Mouse (Mus musculus) adrenal gland (tissue): ENCODE results near the gene Rere.
"Not testable (repeated sequence)": the region's sequence is repeated elsewhere in the genome, so short reads cannot be mapped to it uniquely, and the experiment has no call there.

Experiments
- intact Hi-C: fragments of 180-260 bp; cut with DNase I; formaldehyde crosslinking; loops from one replicate; pipeline ENCODE4 v1.15.1; 2025

Gene Rere

DNA sequence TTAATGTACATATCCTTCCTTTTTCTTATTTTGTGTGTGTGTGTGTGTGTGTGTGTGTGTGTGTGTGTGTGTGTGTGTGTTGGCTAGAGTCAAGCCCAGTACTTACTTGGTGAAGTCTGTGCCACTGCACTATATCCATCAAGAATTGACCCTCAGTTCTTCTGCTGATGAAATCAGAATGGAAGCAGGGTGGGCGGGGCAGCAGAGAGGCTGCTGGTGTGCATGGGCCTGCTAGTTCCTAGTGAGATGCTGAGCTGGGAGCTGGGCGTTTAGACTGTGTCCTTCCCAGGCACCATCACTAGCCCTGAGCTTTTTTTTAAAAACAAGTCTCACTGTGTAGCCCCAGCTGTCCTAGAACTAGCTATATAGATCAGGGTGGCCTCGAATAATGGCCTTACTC is 313.6 kb downstream of the Rere start:
- intact Hi-C loops, result no loop called here

DNA sequence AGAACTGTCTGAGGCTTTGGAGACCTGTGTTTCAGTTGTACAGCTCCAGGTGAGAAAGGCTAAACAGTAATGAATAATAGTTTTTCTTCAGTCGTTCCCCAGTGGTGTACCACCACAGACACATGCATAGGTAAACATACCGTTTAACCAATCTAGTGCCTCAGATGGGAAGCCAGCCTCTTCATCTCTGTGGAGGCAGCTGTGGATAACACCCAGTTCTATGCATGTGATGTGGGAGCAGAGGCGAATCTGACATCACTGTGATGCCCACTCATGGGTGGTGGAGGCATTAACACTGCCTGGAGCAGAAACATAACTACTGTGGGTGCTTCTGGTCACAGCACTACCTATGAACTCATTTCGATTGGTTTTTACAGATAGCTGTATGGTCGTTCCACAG is 314.5 kb downstream of the Rere start:
- intact Hi-C loops, result no loop called here

- intact Hi-C loops, result no loop called here
These were observed 317.2 kb downstream of the Rere start for GRCm38 (mm10) chr4:150598686-150599085.

DNA sequence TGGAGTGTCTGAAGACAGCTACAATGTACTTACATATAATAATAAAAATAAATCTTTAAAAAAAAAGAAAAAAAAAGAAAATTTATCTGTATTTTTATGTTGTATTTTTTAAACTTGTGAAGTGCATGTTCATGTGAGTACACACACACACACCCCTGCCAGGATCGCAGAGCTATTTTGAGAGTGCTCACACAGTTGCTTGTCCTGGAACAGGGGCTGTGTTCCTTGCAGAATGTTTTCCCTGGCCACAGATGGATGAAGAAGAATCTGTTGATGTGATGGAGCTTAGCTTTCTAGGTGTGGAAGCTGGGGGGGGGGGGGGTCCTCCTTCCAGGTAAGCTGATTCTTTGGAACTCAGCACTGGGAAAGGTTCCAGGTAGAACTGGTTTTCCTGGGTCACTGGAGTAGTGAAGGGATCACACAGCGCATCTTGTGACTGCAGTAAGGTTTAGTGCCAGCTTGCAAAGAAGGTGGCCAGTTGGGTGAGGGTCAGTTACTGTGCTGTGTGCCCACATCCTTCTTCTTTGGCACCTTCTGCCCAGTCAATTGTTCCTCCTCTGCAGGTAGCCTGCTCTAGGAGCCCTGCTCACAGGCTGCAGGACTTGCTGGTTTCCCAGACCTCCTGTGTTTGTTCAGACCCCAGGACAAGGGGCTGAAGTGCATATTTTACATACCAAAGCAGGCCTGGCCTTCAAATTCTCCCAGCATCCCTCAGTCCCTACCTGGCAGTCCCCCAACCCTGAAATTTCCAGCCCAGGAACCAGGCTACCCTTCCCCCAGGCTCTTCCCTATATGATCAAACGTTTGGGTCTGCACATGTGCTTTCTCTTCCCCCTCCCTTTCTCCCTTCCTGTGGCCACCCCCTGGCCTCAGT is 317.9 kb downstream of the Rere start:
- intact Hi-C loops, result no loop called here

GRCm38 (mm10) chr4:150600503-150600902 is 319.1 kb downstream of the Rere start:
- intact Hi-C loops, result not testable (repeated sequence)

- intact Hi-C loops, result no loop called here
These were observed 320.0 kb downstream of the Rere start for GRCm38 (mm10) chr4:150601489-150601888.

GRCm38 (mm10) chr4:150603366-150604061 is 322.1 kb downstream of the Rere start:
- intact Hi-C loops, result no loop called here

GRCm38 (mm10) chr4:150605804-150606203 is 324.4 kb downstream of the Rere start:
- intact Hi-C loops, result no loop called here

DNA sequence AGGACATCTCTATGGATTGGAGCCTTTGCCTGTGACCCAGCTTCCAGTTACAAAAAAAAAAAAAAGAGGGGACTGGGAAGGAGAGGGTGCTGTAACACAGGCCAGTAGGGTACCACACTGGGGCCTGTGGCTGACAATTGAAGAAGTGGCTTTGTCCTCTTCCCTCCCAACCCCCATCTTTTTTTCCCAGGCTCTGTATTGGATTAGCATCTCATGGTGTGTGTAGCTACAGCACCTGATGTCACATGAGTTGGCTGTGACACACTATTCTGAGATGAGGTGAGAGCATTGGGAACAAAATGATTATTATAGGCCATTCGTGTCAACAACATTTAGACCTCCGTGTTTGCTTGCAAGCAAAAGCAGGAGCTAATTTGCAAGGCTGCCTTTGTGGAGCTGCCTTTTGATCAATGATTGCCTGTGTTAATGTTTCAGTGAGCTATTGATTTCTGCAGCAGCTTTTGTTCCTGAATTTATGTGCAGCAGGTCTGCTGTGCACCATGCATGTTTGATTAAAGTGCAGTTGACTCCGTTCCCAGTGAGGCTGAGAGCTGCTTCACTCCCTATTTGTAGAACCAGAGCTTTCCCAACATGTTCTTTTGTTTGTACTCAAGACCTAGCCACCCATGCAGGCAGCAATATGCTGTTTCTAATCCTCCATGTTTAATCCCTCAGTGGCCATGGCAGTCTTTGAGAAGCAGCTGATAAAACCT is 325.2 kb downstream of the Rere start:
- intact Hi-C loops, result no loop called here

- intact Hi-C loops, result no loop called here
These were observed 327.2 kb downstream of the Rere start for GRCm38 (mm10) chr4:150608670-150609069.

- intact Hi-C loops, result loop anchor here (5.0 kb wide), 1 partner anchor 46 kb away; no protein-coding TSS in a partner anchor
These were observed 332.3 kb downstream of the Rere start for GRCm38 (mm10) chr4:150613715-150614114.

GRCm38 (mm10) chr4:150615251-150616028 is 334.0 kb downstream of the Rere start:
- intact Hi-C loops, result no loop called here

- intact Hi-C loops, result no loop called here
These were observed 334.6 kb downstream of the Rere start for GRCm38 (mm10) chr4:150616029-150616420.

DNA sequence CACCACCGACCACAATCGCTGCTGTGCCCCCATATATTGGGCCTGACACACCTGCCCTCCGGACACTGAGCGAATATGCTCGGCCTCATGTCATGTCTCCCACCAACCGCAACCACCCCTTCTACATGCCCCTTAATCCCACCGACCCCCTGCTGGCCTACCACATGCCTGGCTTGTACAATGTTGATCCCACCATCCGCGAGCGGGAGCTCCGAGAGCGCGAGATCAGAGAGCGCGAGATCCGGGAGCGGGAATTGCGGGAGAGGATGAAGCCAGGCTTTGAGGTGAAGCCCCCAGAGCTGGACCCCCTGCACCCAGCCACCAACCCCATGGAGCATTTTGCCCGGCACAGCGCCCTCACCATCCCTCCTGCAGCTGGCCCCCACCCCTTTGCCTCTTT is 335.4 kb downstream of the Rere start:
- intact Hi-C loops, result no loop called here

DNA sequence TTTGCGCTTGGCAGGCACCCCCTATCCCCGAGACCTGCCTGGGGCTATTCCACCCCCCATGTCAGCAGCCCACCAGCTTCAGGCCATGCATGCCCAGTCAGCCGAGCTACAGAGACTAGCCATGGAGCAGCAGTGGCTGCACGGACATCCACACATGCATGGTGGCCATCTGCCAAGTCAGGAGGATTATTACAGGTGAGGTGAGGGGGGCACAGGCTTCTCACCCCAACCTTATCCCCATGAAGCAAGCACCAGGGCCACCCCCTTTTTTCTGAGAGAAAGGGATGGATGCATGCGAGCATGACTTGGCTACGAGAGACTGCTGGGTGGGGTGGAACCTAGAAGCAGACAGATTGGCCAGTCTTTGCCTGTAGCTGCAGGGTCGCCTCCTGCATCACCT is 337.6 kb downstream of the Rere start:
- intact Hi-C loops, result no loop called here

DNA sequence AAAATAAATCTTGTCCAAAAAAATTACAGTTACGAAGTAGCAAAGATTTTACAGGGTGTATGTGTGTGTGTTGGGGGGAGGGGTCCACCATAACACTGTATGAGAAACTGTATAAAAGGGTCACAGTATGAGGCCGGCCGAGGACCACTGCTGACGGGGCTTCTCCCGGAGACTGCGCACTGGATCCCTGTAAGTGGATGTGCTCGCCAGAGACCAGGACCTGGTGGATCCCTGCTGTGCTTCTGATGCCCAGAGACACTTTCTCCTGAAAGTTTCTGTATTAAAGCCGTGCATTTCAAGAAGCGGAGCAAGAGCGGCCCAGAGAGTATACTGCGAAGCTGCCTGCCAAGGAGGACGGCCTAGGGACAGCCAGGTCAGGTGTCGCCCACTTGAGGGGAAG is 341.2 kb downstream of the Rere start:
- intact Hi-C loops, result no loop called here

DNA sequence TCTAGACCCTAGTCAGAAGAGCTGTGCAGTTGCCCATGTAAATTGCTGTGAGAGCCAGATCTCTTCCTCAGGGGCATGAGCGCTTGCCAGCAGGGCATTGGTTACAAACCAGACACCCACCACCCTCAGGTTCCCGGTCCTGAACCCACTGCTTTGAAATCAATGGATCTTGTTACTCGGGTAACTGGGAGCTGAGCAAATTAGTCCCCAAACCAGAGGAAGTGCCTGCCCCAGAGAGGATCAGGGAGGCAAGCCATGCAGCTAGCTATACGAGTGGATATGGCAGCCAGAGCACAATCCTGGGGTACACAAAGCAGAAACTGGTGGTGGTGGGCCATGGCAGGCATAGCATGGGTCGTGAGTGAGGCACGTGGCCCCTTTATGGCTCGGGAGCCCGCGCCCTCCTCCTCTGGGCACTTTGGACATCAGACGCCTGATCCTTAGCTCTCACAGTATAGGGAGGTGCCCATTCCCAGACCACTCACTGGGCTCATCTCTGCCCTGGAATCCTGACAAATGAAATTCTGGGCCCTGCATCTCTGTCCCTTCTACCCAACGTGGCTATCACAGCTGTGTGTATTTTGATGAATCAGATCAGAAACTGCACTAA is 342.9 kb downstream of the Rere start:
- intact Hi-C loops, result no loop called here

DNA sequence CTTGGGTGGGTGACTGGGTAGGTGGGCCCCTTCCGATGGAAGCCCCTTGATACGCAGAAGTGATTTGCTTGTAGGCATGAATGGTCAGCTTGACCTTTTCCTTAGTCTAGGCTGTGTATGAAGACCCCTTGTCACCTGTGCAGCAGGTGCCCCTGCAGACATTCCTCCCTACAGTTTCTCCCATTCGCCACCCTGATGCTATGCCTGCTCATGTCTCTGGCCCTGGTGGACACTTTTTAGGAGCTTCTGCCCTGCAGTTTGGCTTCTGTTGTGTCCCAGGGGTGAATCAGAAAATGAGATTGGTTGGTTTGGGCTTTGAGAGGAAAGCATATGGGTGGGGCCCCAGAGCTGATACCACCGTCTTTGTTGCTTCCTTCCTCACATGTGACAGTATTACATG is 343.5 kb downstream of the Rere start:
- intact Hi-C loops, result no loop called here

- intact Hi-C loops, result no loop called here
These were observed 344.0 kb downstream of the Rere start for GRCm38 (mm10) chr4:150625425-150625824.

DNA sequence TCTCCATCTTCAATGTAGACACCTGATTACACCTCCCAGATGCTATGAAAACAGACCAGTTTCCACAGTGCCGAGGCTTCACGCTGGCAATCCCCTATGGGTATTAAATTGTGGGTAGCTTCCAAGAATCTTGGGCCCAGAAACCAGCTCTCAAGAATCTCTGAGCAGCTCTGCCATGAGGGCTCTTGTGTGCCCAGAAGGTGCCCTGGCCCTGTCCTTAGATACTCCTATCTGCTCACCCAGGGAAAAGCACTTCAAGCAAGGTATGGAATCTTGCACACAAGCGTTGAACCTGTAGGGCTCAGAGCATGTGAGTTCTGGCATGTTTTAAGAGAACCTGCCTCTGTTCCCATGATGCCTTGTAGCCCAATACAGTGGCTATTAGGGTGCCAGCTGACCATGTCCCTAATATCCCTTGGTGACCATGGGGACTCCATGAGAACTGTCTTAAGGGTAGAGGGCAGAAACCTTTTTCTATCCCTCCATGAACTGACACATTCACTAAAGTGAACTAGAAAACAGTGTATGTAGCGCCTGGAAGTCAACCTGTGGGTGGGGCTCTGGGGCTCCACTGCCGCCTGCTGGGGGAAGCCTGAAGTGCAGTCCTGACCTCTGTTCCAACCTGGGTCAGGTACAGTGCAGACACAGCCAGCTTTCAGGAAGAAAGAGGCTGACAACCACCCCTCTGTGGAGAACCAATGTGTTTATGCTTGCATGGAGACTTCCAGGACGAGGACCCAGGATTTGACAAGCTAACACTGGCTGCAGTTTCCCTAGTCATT is 344.7 kb downstream of the Rere start:
- intact Hi-C loops, result no loop called here
